Mouse (Mus musculus) adrenal gland, postnatal 4 days (tissue): Measurements from ENCODE around the gene Cops4. TPM values are rescaled to one million over a fixed set of nuclear protein-coding genes. Genes with fewer than 3 reads are reported as not detected.

ENCODE experiments used
- DNase-seq, 2 experiments: peaks; one replicate each; pipeline ENCODE4 v3.0.0; 2021 to 2022; ENCODE audit warnings: low spot score in 2 of 2, mixed read lengths in 2 of 2
- long read RNA-seq, 2 experiments: library from polyadenylated mRNA; stranded (forward); transcript quantifications; one replicate each; pipeline ENCODE4 v2.0.0; 2021
- total RNA-seq, 2 experiments: library from RNA; stranded (reverse); gene quantifications; 2 replicates each; pipeline ENCODE4 v1.2.3; 2021

Cops4 gene
- total RNA-seq = 10 to 100 TPM; 78.6 to 80.2 TPM
- long read RNA-seq, experiment 1, transcript Cops4-201 (10 exons, 1,755 nt) = major isoform, 72 of 96 reads
- long read RNA-seq, experiment 1, partial matches to known transcripts = 1 of 96 reads
- long read RNA-seq, experiment 1, other reads (novel, unspliced or antisense) = 23 of 96 reads
- long read RNA-seq, experiment 2, transcript Cops4-201 (10 exons, 1,755 nt) = major isoform, 132 of 165 reads
- long read RNA-seq, experiment 2, partial matches to known transcripts = 6 of 165 reads
- long read RNA-seq, experiment 2, other reads (novel, unspliced or antisense) = 26 of 165 reads

- peak; percentile 78 to 95 for DNase-seq
Observed at GRCm38 (mm10) chr5:100518049-100519026, at the start of gene Cops4. Gene Cops4 (plus strand): TSS chr5:100518309.

DNA sequence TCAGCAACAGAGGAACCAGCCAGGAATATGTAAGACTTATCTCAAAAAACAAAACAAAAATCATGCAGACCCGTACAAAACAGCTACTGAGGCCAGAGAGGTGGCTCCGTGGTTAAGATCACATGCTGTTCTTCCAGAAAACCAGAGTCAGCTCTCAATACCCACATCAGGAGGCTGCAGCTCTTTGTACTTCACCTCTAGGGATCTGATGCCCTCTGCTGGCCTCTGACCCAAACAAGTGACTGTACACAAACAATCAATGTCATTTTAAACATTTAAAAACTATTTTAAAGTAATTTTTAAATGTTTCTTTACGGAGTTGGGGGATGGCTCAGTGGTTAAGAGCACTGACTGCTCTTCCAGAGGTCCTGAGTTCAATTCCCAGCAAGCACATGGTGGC lies 41.8 kb upstream of the Cops4 start:
- DNase-seq = no peak

DNA sequence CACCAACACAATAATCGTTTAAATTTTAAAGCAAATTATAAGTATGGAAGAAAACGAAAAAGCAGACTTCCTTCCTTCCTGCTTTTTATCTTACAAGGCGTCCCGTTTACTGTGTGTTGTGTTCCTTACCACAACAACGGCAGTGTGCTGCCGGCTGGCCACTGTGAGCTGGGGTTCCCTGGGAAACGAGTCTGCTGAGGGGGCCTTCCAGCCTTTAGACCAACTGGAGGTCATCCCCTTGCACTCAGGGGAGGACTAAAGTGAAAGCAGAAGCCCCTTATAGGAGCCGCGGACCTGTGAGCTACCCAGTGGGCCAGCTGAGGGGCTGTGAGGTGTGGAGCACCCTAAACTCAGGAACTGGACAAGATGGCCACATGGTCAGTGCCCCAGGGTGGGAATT lies 40.5 kb upstream of the Cops4 start:
- DNase-seq = no peak

DNA sequence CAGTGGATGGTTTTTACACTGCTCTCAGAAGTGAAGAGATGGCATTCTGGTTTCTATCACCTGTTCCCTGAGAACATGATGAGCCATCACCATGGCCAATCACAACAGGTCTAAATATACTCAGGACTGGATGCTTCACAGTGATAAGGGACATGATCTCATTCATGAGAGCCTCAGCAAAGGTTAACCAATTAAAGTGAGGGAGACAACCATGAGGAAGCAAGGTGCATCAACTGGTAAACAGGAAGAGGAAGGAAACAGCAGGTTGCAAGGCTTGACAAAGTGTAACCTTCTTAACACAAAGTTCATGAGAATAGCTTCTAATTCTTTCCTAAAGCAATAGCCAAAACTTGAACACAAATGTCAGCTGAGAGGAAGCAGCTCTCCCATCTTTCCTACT lies 34.5 kb upstream of the Cops4 start:
- no peak for DNase-seq

DNA sequence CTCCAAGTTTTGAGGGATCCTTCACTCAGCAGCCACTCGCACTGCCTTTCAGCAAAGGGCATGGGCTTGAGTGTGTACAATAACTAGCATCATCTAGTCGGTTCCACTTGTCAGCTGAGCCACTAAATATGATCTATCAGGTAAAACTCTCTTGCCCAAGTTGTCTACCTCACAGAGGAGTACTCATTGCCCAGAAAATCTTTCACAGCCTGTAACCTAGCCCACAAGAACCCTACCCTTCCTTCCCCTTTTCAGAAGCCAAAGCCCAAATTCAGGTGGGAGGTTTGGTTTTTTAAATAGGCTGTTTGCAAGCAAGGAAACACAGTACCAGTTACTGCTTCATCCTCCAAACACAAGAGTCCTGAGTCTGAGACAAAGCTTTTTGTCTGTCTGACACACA lies 31.0 kb upstream of the Cops4 start:
- DNase-seq = no peak

- DNase-seq = no peak
Observed at GRCm38 (mm10) chr5:100488231-100488630, 29.9 kb upstream of the Cops4 start.

GRCm38 (mm10) chr5:100489340-100489739 lies 28.8 kb upstream of the Cops4 start:
- DNase-seq = no peak

- no peak for DNase-seq
Observed at GRCm38 (mm10) chr5:100491704-100492103, 26.4 kb upstream of the Cops4 start.

DNA sequence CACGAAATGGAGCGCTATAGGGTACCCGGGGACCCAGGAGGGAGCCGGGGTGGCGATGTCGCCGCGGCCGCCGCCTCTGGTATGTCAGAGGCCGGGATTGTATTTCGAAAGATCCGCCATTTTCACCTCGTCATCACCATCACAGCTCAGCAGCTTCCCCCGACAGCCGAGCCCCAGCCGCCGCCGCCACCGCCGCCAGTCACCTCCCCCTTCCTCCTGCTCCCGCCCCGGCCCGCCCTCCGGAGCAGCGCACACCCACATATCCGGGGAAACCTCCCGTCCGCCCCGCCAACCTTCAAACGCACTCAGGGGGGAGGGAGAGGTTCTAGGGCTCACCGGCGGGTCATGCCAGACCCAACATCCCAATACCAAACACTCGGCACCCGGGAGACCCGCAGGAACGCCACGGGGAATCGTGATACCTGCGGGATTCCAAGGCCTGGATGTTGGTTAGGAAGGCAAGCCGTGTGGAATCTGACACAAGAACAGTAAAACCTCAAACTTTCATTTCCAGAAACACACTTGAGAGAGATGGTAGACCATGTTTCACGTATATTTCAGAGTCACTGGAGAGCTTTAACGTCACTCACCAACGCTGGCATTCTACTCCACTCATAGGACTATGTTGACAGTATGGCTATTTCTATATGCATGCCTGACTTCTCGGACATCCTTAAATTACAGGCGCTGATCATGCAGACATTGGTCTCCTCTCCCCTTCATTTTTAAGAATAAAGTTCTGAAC lies 19.5 kb upstream of the Cops4 start:
- peak; percentile 64 to 68 for DNase-seq

GRCm38 (mm10) chr5:100499243-100499642 lies 18.9 kb upstream of the Cops4 start:
- no peak for DNase-seq

DNA sequence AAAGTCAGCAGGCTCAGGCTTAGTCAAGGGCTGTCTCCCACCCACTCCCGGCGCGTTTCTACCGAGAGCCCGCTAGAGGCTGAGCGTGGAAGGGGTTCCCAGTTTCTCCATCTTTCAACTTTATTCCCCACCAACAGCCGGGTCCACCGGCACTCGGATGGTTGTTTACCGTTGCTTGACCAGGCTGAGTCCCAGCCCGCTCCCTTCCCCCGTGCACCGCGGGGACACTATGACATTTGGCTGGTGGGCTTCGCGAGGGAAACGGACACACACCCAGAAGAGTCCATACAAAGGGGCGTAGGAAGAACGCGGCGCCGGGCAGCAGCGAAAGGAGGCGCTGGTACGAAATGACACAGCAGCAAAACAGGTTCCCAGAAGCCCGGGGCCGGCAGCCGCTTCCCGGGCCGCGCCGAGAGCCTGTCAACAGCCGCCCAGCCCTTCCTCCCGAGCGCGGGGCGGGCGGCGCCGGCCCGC lies 18.2 kb upstream of the Cops4 start:
- DNase-seq = peak; percentile 5 to 16

GRCm38 (mm10) chr5:100500458-100500961 lies 17.6 kb upstream of the Cops4 start, which contains the start of gene Lin54:
Gene Lin54 (minus strand): TSS chr5:100500639.
- peak; percentile 59 to 83 for DNase-seq

DNA sequence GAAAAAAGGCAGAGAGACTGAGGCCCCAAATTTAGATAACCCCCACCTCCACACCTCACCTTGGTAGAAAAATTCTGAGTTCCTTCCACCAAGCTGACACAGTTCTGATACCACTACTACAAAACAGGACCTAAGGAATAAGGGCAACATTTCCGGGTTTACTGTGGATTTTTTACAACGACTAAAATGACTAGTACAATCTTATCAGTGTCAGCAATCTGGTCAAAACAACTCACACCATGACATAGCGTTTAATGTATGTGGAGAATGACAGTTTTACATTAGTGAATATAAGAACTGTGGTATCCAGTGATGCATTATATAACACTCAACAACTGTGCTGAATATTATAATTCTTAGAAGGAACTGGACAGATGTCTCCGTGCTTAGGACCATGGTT lies 16.8 kb upstream of the Cops4 start:
- DNase-seq = no peak

DNA sequence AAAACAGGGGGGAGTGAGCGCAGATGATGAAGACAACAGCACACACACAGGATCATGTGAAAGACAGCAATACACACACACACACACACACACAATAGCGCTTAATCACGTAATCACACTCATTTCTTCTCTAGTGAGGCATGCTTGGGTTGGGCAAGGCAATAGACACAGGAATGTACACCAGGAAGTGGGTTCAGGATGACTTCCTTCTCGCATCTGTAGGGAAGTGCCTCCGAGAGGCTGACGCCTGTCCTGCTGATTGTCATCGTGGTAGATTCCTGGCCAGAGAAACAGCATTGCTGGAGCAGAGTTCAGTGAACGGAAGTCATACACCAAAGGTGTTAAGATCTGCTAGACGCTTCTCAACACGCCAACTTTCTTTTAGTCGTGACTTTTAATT lies 8.9 kb upstream of the Cops4 start:
- DNase-seq = no peak

GRCm38 (mm10) chr5:100512576-100512975 lies 5.5 kb upstream of the Cops4 start:
- no peak for DNase-seq

DNA sequence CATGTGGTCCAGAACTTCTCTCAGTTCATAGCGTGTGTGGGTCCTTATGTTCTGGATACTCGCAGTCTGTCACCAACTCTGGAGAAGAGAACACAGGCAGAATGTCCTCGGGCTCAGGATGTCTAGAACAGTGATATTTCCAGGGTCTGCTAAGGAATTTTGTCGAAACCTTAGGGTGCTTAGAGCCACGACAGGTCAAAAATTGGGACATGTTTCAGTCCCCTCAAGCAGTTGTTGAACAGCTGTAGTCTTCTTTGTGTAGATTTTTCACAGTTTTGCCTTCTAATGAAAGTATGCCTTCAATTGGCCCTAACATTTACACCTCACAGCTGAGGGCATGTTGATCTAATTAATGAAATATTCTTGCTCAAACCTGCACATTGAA lies 910 bp downstream of the Cops4 start:
- DNase-seq = no peak

DNA sequence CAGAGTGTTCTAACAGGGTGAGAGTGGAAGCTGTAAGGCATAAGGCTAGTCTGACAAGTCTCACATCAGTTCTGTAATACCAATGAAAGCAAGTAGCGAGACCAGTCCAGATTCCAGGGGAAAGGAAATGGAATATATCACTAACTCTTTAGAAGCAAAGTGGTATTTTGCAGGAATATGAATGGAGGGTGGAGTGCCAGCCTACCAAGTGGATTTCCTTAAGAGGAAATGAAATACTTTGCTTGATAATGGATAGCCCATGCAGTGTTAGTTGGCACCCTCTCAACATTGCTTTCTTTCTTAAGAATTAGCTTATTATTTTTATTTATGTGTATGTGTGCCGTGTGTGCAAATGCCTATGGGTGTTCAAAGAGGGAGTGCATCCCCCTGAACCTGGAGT lies 2.1 kb downstream of the Cops4 start:
- no peak for DNase-seq

GRCm38 (mm10) chr5:100523331-100523730 lies 5.2 kb downstream of the Cops4 start:
- no peak for DNase-seq

DNA sequence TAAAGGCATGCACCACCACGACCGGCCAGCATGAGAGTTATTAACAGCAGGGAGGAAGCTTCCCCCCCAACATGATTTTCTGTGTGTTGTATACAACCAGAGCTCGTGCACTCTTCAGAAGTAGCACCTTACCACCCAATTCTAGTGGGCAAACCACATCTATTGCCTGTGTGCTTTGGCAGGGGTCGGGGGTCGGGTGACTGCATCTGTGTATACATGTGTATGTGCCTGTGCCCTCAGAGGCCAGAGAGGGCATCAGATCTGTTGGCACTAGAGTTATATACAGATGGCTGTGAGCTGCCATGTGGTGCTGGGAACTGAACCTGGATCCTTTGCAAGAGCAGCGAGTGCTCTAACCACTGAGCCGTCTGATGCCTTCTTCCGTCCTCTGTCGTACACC lies 6.8 kb downstream of the Cops4 start:
- no peak for DNase-seq

- no peak for DNase-seq
Observed at GRCm38 (mm10) chr5:100525620-100526019, 7.5 kb downstream of the Cops4 start.

- no peak for DNase-seq
Observed at GRCm38 (mm10) chr5:100526164-100526563, 8.1 kb downstream of the Cops4 start.
